Mouse (Mus musculus): ENCODE data around the gene Ros1. TPM values are rescaled to one million over a fixed set of nuclear protein-coding genes. Genes with fewer than 3 reads are reported as not detected.

Gene Ros1
- polyA plus RNA-seq (2015; fragmentation: Nextera tagmentation; extraction: Ambion mirVana) = 0.62 and 1.1 TPM in 2 replicates

DNA sequence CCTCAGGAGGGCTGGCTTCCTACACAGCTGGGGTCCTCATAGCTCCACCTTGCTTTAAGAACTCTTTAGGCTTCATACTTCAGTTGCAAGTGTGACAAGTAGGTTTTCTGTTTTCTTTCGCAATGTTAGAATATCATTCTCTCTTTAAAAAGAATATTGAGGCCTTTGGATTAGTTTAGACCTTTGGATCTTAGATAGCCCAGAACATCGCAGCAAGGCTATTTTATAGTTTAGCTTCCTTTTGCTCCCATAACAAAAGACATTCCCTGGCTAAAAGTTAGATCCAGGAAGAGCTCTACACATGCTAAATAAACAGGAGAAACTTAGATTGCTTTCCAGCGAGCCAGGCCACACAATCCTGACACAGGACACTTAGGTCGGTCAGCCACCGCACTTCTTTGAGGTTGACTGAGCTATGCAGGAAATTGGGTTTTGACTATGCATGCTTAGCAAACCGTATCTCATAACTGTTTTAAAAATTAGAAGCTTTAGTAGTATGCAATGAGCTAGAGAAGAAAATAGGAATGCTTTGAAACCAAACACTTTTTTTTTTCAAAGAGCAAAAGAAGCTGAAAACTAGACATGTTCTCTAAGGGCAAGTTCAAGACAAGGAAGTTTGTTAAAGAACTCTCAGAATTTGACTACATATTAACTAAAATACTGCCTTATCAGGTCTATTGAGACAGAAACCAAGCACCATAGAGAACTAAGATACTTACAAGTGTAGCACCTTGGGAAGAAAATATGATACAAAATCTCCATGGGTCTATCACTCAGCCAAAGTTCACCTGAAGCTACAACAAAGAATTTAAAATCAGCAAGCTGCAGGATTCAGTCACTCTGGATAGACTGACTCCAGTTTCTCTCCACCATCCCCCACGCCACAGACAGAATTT lies at the start of gene Ros1:
TSS of gene Ros1 (minus strand) at position 288 of the 896 bp plus-strand sequence.
- no peak for ATAC-seq (ENCODE audit: insufficient read depth, low FRiP score, low read depth)
- Histone ChIP-seq H3K27ac (no peak within 1 kb of the TSS), H3K4me1 (no peaks in the 10 kb centered on the region), H3K9ac (no peak within 1 kb of the TSS), H3K4me2 (no peak within 1 kb of the TSS), H3K27me3 (replicated peaks) (no peaks in the 10 kb centered on the region), H3K4me3 (replicated peaks) (no peak within 1 kb of the TSS), H3K36me3 (no peaks in the 10 kb centered on the region), H3K9me3 (no peaks in the 10 kb centered on the region)
- 69% methylated on average over 7 of the region's 7 CpGs for WGBS

DNA sequence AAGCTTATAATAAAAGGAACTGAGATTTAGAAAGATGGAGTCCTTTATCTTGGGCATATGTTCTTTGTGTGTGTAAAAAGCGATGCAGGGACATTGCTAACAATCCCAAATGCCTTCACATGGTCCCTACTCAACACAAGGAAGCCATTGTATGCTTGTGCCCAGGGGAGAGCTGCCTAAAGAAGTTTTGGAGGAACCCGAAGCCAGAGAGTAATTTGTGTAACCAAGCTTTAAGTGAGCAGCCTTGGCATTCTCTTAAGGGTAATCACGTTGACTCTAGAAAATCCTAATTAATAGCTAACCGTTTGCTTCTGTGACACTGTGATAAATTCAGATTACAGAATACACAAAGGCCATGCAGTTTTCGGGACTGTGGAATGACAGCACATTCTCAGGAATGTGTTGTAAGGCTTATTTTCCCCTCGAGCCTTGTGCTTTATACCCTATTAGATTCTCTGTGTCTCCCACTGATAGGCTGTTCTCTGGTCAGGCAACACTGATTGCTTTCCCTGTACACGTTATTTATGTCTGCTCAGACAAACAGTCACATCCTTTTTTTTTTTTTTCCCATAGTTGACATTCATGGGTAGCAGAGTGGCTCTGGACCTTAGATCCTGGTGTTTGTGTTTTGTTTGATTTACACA lies 47.8 kb upstream of the Ros1 start:
- no peaks in the 10 kb centered on the region for H3K4me1 ChIP-seq
- no peaks in the 10 kb centered on the region for H3K36me3 ChIP-seq
- no peak overlapping the region for H3K4me3 ChIP-seq (replicated peaks)
- 41% methylated on average over 7 of the region's 7 CpGs for WGBS
- H3K27ac ChIP-seq = no peak overlapping the region
- H3K9me3 ChIP-seq = no peaks in the 10 kb centered on the region
- ATAC-seq (ENCODE audit: insufficient read depth, low FRiP score, low read depth) = no peak
- H3K9ac ChIP-seq = no peak overlapping the region
- H3K4me2 ChIP-seq = no peak overlapping the region
- H3K27me3 ChIP-seq (replicated peaks) = no peaks in the 10 kb centered on the region

- no peaks in the 10 kb centered on the region for H3K4me1 ChIP-seq
- H3K9ac ChIP-seq = no peak overlapping the region
- no peaks in the 10 kb centered on the region for H3K36me3 ChIP-seq
- H3K4me2 ChIP-seq = no peak overlapping the region
- no peaks in the 10 kb centered on the region for H3K9me3 ChIP-seq
- no peak overlapping the region for H3K27ac ChIP-seq
- 68% methylated on average over 5 of the region's 5 CpGs for WGBS
- no peaks in the 10 kb centered on the region for H3K27me3 ChIP-seq (replicated peaks)
- no peak for ATAC-seq (ENCODE audit: insufficient read depth, low FRiP score, low read depth)
- H3K4me3 ChIP-seq (replicated peaks) = no peak overlapping the region
Observed at GRCm38 (mm10) chr10:52242015-52242414, 47.0 kb upstream of the Ros1 start.

DNA sequence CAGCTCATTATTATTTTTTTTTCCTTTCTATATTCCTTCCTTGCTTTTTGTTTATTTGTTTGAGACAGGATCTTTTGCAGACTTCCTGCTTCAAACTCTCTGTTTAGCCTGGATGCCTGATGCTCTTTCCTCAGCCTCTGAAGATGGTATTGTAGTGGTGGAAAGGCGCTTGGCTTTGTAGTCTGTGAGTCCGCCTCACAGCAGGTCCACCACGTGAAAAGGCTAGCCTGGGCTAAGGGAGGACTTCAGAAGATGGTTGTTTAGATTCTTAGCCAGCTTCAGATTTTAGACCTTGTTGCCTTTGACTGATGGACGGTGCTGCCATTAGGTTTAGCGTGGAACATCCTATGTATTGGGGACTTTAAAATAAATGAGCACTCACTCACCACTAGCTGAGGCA lies 40.4 kb upstream of the Ros1 start:
- WGBS = 72% methylated on average over 5 of the region's 5 CpGs
- H3K9ac ChIP-seq = no peak overlapping the region
- peaks cover 8% of the 10 kb centered on the region for H3K4me1 ChIP-seq
- no peak overlapping the region for H3K27ac ChIP-seq
- H3K4me3 ChIP-seq (replicated peaks) = peak overlapping the region; percentile 86
- H3K4me2 ChIP-seq = peak overlapping the region; percentile 74
- no peaks in the 10 kb centered on the region for H3K9me3 ChIP-seq
- H3K36me3 ChIP-seq = no peaks in the 10 kb centered on the region
- no peak for ATAC-seq (ENCODE audit: insufficient read depth, low FRiP score, low read depth)
- H3K27me3 ChIP-seq (replicated peaks) = no peaks in the 10 kb centered on the region

DNA sequence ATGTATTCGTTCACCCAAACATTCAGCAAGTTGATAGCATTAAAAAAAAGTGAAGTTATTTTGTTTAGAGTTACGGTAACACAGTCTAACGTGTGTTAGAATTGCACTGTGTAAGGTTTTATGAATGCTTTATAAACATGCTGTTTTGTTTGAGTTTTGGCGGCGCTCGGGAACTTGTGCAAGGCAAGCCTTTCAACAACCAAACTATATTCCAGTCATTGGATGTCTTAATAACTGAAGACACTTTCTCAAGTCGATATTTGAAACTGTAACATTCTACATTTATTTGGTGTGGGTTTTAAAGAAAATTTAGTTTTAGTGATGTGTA lies 39.6 kb upstream of the Ros1 start:
- Histone ChIP-seq H3K4me3 (replicated peaks) (peak overlapping the region; percentile 86), H3K9ac (peak overlapping the region; percentile 90; the same call in 1 of the 2 replicates), H3K4me1 (peaks cover 8% of the 10 kb centered on the region), H3K36me3 (no peaks in the 10 kb centered on the region), H3K9me3 (no peaks in the 10 kb centered on the region), H3K27me3 (replicated peaks) (no peaks in the 10 kb centered on the region), H3K4me2 (peak overlapping the region; percentile 74), H3K27ac (no peak overlapping the region)
- no peak for ATAC-seq (ENCODE audit: insufficient read depth, low FRiP score, low read depth)
- WGBS = 11% methylated on average over 7 of the region's 7 CpGs

DNA sequence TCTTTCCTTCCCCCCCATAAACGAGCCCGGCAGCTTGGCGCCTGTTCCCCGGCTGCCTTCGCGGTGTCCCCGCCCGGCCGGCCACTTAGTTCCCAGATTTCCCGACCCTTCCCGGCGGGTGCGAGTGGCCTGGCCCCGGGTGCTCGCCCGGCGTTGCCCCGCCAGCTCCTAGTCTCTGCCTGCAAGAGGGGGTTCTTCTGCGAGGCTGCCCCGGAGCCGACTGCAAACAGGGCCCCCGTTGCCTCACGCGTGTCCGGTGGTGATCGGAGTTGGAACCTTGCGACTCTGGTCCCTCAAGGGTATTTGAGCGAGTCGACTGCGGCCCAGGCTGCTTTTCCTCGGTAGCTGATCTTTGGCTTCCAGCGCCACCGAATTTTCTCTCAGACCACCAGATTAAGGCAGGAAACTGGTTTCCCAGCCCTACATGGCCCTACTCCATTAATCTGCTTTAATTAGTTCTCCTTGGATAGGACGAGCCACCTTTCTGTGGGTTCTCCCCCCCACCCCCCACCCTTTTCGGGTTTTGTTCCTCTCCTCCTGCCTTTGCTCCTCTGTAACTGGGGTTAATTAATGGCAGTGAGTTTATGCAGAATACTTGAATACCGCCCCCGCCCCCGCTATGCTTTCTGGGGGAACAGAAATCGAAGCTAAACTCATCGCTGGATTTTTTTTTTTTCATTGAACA lies 39.1 kb upstream of the Ros1 start:
- peak overlapping the region; percentile 86 for H3K4me3 ChIP-seq (replicated peaks)
- under 1% methylated on average over 40 of the region's 40 CpGs for WGBS
- H3K36me3 ChIP-seq = no peaks in the 10 kb centered on the region
- no peaks in the 10 kb centered on the region for H3K9me3 ChIP-seq
- H3K27ac ChIP-seq = peak overlapping the region; percentile 88
- H3K4me1 ChIP-seq = peaks cover 8% of the 10 kb centered on the region
- H3K4me2 ChIP-seq = peak overlapping the region; percentile 74
- ATAC-seq (ENCODE audit: insufficient read depth, low FRiP score, low read depth) = peak; percentile 25; the same call in 1 of the 2 replicates
- H3K9ac ChIP-seq = peak overlapping the region; percentile 90
- no peaks in the 10 kb centered on the region for H3K27me3 ChIP-seq (replicated peaks)

GRCm38 (mm10) chr10:52233301-52233968 lies 38.4 kb upstream of the Ros1 start, which contains the start of gene Dcbld1:
Gene Dcbld1, plus strand, starts transcription at chr10:52233619.
- Histone ChIP-seq H3K4me2 (peak within 1 kb of the TSS; percentile 74), H3K9ac (peak within 1 kb of the TSS; percentile 90), H3K27me3 (replicated peaks) (no peaks in the 10 kb centered on the region), H3K27ac (peak within 1 kb of the TSS; percentile 88), H3K36me3 (no peaks in the 10 kb centered on the region), H3K4me3 (replicated peaks) (peak within 1 kb of the TSS; percentile 86), H3K9me3 (no peaks in the 10 kb centered on the region), H3K4me1 (peaks cover 8% of the 10 kb centered on the region)
- ATAC-seq (ENCODE audit: insufficient read depth, low FRiP score, low read depth) = peak; percentile 91
- WGBS = 1% methylated on average over 51 of the region's 60 CpGs

GRCm38 (mm10) chr10:52232196-52233176 lies 37.4 kb upstream of the Ros1 start:
- H3K4me2 ChIP-seq = peak overlapping the region; percentile 74
- WGBS = 8% methylated on average over 21 of the region's 21 CpGs
- peak overlapping the region; percentile 86 for H3K4me3 ChIP-seq (replicated peaks)
- H3K27ac ChIP-seq = peak overlapping the region; percentile 86
- H3K36me3 ChIP-seq = no peaks in the 10 kb centered on the region
- H3K9ac ChIP-seq = no peak overlapping the region
- H3K9me3 ChIP-seq = no peaks in the 10 kb centered on the region
- H3K4me1 ChIP-seq = peaks cover 8% of the 10 kb centered on the region
- H3K27me3 ChIP-seq (replicated peaks) = no peaks in the 10 kb centered on the region
- ATAC-seq (ENCODE audit: insufficient read depth, low FRiP score, low read depth) = peak; percentile 75

- no peaks in the 10 kb centered on the region for H3K9me3 ChIP-seq
- no peaks in the 10 kb centered on the region for H3K36me3 ChIP-seq
- no peak overlapping the region for H3K4me3 ChIP-seq (replicated peaks)
- no peak for ATAC-seq (ENCODE audit: insufficient read depth, low FRiP score, low read depth)
- H3K4me1 ChIP-seq = no peaks in the 10 kb centered on the region
- H3K4me2 ChIP-seq = no peak overlapping the region
- WGBS = 51% methylated on average over 3 of the region's 3 CpGs
- no peak overlapping the region for H3K9ac ChIP-seq
- no peaks in the 10 kb centered on the region for H3K27me3 ChIP-seq (replicated peaks)
- H3K27ac ChIP-seq = peak overlapping the region; percentile 48; the same call in 1 of the 2 replicates
Observed at GRCm38 (mm10) chr10:52219600-52219999, 24.6 kb upstream of the Ros1 start.

GRCm38 (mm10) chr10:52217564-52217934 lies 22.5 kb upstream of the Ros1 start:
- Histone ChIP-seq H3K4me3 (replicated peaks) (no peak overlapping the region), H3K27me3 (replicated peaks) (no peaks in the 10 kb centered on the region), H3K9ac (no peak overlapping the region), H3K36me3 (no peaks in the 10 kb centered on the region), H3K27ac (0 out of 2 replicates have a peak overlapping the region, but pooled peaks have one; percentile 12), H3K9me3 (no peaks in the 10 kb centered on the region), H3K4me1 (no peaks in the 10 kb centered on the region), H3K4me2 (no peak overlapping the region)
- 51% methylated on average over 7 of the region's 7 CpGs for WGBS
- ATAC-seq (ENCODE audit: insufficient read depth, low FRiP score, low read depth) = no peak
